Mouse (Mus musculus) 416B (cell line): ENCODE measurements around the gene Gpr171.

ENCODE experiments used
- DNase-seq: peaks from one replicate; pipeline ENCODE4 v3.0.0; 2011; ENCODE audit warnings: low read depth

The Gpr171 gene

DNA sequence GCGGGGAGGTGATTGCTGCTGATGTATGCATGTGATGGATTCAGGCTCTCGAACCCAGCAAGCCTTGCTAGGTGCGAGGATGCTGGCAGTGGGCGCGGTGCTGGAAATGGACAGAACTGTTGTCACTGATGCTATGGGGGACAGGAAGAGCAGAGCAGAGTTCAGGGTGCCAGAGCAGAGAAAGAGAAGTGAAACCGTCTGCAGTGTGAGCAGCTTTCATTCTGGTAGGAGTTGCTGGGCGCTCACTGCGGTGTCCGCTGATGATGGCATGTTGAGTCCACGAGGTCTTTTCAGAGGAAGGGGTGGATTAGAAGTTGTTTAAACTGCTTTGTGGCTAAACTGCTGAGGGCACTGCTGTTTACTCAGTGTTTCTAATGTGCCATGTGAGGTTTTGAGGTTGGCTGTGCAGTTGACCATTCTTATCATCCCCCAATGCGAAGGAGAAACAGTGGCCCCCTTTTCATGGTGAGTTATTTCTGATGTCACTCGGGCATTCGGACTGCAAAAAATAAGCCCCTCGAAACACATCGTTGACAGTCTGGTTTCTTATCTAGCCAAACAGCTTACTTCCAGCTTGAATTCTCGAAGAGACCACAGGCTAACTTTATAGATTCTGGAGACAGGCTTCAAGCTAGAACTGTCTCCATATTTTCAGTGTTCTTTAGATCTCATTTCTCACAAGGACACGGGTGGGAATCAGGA is 46.6 kb downstream of the Gpr171 start:
- DNase-seq, result peak; percentile 82
